Mouse (Mus musculus) ES-Bruce4 (cell line): ENCODE measurements at regions not wholly inside any gene's neighbourhood (a gene's known extent, or its start where the extent isn't known, plus 50 kb on each side); places are given as distances from the start of the nearest gene placed in this dataset.

Experiments
- H3K27ac ChIP-seq: 2 replicates; pipeline ENCODE4 v1.5.1; 2012; ENCODE audit warnings: low read length, inconsistent platforms; ENCODE audit not compliant: insufficient read depth
- H3K27me3 ChIP-seq: 2 replicates; pipeline ENCODE4 v1.6.1; 2012; ENCODE audit warnings: mild to moderate bottlenecking, low read length, inconsistent platforms; ENCODE audit not compliant: control insufficient read depth, poor library complexity, insufficient read depth, severe bottlenecking
- H3K36me3 ChIP-seq: 2 replicates; pipeline ENCODE4 v1.6.1; 2012; ENCODE audit warnings: inconsistent platforms, mild to moderate bottlenecking, low read length, moderate library complexity; ENCODE audit not compliant: control insufficient read depth, poor library complexity, insufficient read depth, severe bottlenecking
- H3K4me1 ChIP-seq: one replicate; pipeline ENCODE4 v1.8.1; 2011; ENCODE audit warnings: low read length; ENCODE audit not compliant: control insufficient read depth, insufficient read depth
- H3K4me3 ChIP-seq: 2 replicates; pipeline ENCODE4 v1.5.1; 2011; ENCODE audit warnings: low read depth, mild to moderate bottlenecking, low read length
- H3K9ac ChIP-seq: 2 replicates; pipeline ENCODE4 v1.6.1; 2012; ENCODE audit warnings: low read depth, mild to moderate bottlenecking, inconsistent platforms; ENCODE audit not compliant: poor library complexity, severe bottlenecking
- H3K9me3 ChIP-seq: replicated peaks from 2 replicates; pipeline ENCODE4 v1.6.1; 2012; ENCODE audit warnings: mild to moderate bottlenecking, low read length, inconsistent platforms; ENCODE audit not compliant: control insufficient read depth, poor library complexity, insufficient read depth, severe bottlenecking
- CTCF ChIP-seq: IDR thresholded peaks from one replicate; pipeline ENCODE4 v1.8.1; 2011; ENCODE audit warnings: low read depth, low read length
- EP300 ChIP-seq: IDR thresholded peaks from 2 replicates; pipeline ENCODE4 v1.6.1; 2011; ENCODE audit warnings: low read depth, low read length; ENCODE audit not compliant: insufficient read depth
- POLR2A ChIP-seq: IDR thresholded peaks from one replicate; pipeline ENCODE4 v1.8.1; 2011; ENCODE audit warnings: low read length; ENCODE audit not compliant: insufficient read depth

DNA sequence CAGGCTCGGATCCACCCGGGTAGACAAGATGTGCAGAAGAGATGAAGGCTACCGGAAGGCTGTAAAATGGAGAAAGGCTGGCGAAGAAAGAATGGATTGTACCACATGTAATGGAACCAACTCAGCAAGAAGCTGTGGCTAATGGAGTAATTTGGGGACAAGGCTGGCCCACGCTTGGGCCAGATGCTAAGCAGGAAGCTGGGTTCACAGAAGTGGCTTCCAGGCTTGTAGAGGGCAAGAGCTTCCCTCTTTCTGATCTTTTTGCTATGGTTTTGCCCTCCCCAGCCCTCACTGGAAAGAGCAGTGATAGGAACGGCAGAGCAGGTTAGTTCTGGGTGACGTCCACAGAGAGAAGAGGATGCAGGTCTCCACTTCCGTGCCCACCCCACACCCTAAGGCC lies 117.7 kb upstream of the Egr2 start:
- no peaks in the 10 kb centered on the region for H3K36me3 ChIP-seq
- H3K9me3 ChIP-seq, result no peaks in the 10 kb centered on the region
- H3K27ac ChIP-seq, result no peak overlapping the region
- no peaks in the 10 kb centered on the region for H3K27me3 ChIP-seq
- H3K4me1 ChIP-seq, result no peaks in the 10 kb centered on the region
- TF ChIP-seq CTCF, result no peak
- no peak overlapping the region for H3K9ac ChIP-seq
- H3K4me3 ChIP-seq, result no peak overlapping the region

DNA sequence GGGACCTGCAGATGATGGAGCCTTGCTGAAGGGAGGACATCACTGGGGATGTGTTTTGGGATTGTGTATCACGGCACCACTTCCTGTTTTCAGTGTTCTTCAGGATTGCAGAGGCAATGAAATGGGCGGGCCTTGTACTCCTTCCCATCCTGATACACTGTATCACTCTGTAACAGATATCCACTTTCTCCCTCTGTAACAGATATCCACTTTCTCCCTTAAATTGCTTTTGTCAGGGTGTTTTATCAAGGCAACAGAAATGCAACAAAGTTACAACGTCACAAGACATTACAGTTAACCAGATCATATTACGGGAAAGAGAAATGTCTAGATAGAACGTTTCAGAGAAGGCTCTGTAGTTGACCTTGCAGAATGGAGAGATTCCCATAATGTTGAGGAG lies 114.5 kb upstream of the Egr2 start:
- Histone ChIP-seq H3K4me3 (no peak overlapping the region), H3K36me3 (no peaks in the 10 kb centered on the region), H3K27ac (no peak overlapping the region), H3K4me1 (no peaks in the 10 kb centered on the region), H3K9ac (no peak overlapping the region), H3K27me3 (no peaks in the 10 kb centered on the region), H3K9me3 (no peaks in the 10 kb centered on the region)
- TF ChIP-seq EP300 (no peak), POLR2A (no peak), CTCF (no peak)

DNA sequence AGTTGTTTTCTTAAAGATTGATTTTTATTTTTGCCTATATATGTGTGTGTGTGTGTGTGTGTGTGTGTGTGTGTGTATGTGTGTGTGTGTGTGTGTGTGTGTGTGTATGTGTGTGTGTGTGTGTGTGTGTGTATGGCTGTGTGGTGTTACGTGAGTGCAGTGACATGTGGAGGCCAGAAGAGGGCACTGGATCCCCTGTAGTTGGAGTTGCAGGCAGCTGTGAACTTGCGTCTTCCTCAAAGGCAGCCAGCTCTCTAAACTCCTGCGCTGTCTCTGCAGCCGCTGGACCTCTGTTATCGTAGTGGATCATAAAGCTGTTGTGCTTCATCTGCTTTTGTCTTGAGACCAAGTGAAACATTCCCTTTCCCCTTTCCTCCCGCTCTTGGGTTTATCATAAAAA lies 109.9 kb upstream of the Egr2 start:
- Histone ChIP-seq H3K27ac (no peak overlapping the region), H3K9ac (no peak overlapping the region)
- TF ChIP-seq POLR2A (no peak), CTCF (peak; percentile 53), EP300 (no peak)

GRCm38 (mm10) chr10:67427220-67427619 lies 108.1 kb upstream of the Egr2 start:
- no peaks in the 10 kb centered on the region for H3K36me3 ChIP-seq
- no peak for TF ChIP-seq POLR2A
- no peak for TF ChIP-seq EP300
- no peak for TF ChIP-seq CTCF
- H3K9me3 ChIP-seq, result no peaks in the 10 kb centered on the region
- no peak overlapping the region for H3K9ac ChIP-seq
- H3K27ac ChIP-seq, result no peak overlapping the region
- no peak overlapping the region for H3K4me3 ChIP-seq
- H3K27me3 ChIP-seq, result no peaks in the 10 kb centered on the region
- H3K4me1 ChIP-seq, result no peaks in the 10 kb centered on the region

More for the DNA sequence above, 109.9 kb upstream of the Egr2 start:
- Histone ChIP-seq H3K4me1 (no peaks in the 10 kb centered on the region), H3K4me3 (no peak overlapping the region), H3K36me3 (no peaks in the 10 kb centered on the region), H3K9me3 (no peaks in the 10 kb centered on the region), H3K27me3 (no peaks in the 10 kb centered on the region)

DNA sequence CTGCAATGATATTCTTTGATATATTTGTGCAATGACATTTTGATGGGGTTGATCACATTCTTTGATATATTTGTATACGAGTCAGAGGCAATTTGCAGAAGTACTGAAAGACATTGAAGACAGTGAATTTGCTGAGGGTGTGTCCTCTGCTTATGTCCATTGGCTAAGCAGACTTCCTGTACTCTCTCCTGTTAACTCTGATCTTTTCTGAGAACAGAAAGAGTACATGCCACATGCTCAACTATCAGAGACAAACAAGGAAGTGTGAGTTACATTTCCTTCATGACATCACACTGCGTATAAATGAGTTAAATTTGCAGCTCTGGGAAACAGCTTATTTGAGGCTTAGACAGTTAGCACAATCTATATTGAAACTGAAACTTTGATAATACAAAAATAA lies 104.5 kb upstream of the Egr2 start:
- no peak overlapping the region for H3K4me3 ChIP-seq
- no peaks in the 10 kb centered on the region for H3K27me3 ChIP-seq
- no peaks in the 10 kb centered on the region for H3K4me1 ChIP-seq
- no peaks in the 10 kb centered on the region for H3K36me3 ChIP-seq
- H3K9ac ChIP-seq, result no peak overlapping the region
- no peaks in the 10 kb centered on the region for H3K9me3 ChIP-seq
- H3K27ac ChIP-seq, result no peak overlapping the region
- no peak for TF ChIP-seq POLR2A
- no peak for TF ChIP-seq EP300
- no peak for TF ChIP-seq CTCF

DNA sequence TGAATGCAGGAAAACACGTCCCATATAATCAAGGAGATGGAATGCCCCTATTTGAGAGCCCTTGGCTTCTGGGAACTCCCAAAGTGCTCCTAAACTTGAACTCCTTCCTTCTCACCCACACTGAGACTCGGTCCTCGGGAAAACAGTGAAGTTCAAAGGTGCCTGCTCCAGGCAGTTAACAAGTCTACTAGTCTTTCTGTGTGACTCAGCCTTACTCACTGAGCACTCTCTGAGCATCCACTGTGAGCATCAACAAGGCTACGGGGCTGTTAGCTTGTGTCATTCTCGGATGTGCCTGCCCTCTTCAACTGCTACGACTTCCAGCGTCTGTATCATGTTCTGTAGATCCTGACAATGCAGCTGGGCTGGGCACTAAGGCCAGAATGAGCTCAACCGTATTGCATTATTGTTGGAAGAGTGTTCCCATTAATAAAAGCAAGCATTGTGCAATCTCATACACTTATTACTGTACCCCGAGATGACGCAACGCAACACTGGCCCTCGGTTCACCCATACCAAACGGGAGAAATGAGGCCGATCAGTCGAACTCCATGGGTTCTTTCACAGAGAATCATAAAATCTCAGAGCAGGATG lies 96.1 kb upstream of the Egr2 start:
- Histone ChIP-seq H3K4me1 (no peaks in the 10 kb centered on the region), H3K4me3 (no peak overlapping the region), H3K9me3 (no peaks in the 10 kb centered on the region), H3K36me3 (no peaks in the 10 kb centered on the region), H3K27ac (no peak overlapping the region), H3K27me3 (no peaks in the 10 kb centered on the region), H3K9ac (no peak overlapping the region)
- TF ChIP-seq POLR2A (no peak), EP300 (no peak), CTCF (no peak)
